Mouse (Mus musculus): ENCODE data around the gene Ooep. TPM values are rescaled to one million over a fixed set of nuclear protein-coding genes. Genes with fewer than 3 reads are reported as not detected.
A peak's percentile ranks its signal among the peaks of the same experiment; 100 is the strongest.

Ooep gene
- total and polyA plus RNA-seq, 3 experiments, result not detected

DNA sequence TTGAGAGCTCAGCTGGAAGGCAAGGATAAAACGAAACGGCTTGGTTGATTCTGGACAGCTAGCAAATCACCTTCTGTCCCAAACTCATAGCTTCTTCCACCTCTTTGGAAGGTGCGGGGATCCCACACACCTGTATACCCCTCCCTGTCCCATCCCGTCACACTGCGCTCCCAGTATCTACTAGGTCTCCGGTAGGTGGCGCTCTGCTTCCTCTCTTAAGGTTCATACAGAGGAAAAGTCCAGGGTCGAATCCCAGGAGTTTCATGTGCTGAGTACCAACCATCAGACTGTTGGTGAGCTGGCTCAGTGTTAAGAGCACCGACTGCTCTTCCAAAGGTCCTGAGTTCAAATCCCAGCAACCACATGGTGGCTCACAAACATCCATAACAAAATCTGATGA is 20.5 kb downstream of the Ooep start (continued):
- no peak for TF ChIP-seq MAFK (IDR thresholded peaks at IDR 0.05; ENCODE audit: borderline replicate concordance, low read depth, low read length)
- TF ChIP-seq SMC3 (IDR thresholded peaks at IDR 0.05; ENCODE audit: low read depth, low read length), result peak; percentile 65
- no peak for TF ChIP-seq ZKSCAN1 (IDR thresholded peaks at IDR 0.05; ENCODE audit: low read depth, low read length)
- TF ChIP-seq TBP (IDR thresholded peaks at IDR 0.05; ENCODE audit: low read depth, low read length), result no peak
- peak; percentile 67 for TF ChIP-seq RAD21 (IDR thresholded peaks at IDR 0.05; ENCODE audit: low read depth, low read length)
- TF ChIP-seq BHLHE40 (IDR thresholded peaks at IDR 0.05; ENCODE audit: borderline replicate concordance, low read depth, low read length), result no peak

DNA sequence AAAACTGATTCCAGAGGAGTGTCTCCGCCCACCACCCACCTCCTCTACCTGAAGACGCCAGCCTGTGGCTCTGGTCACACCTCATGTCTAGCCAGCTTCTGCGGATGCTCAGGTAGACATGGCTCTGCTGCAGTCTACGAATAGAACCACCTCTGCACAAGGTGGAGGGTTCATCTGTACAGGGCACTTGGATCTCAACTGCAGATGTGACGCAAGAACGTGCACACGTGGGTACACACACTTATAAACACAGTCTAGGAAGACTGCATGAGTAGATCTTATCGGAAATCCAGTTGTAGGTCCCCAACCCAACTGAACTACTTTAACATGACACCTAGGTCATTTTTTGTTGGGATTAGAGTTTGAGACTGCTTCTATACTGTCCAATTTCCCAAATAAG is 22.9 kb downstream of the Ooep start, which contains the start of gene Gsta2:
Gene Gsta2 (minus strand): TSS at position 178 of the 400 bp plus-strand sequence.
- no peaks in the 10 kb centered on the region for H3K79me2 ChIP-seq (ENCODE audit: control insufficient read depth, insufficient read depth, low read length, poor library complexity)
- no peaks in the 10 kb centered on the region for H3K36me3 ChIP-seq (ENCODE audit: control insufficient read depth in 1 of 2, insufficient read depth in 2 of 2, low read length in 2 of 2)
- no peak within 1 kb of the TSS for H3K9ac ChIP-seq (ENCODE audit: control insufficient read depth, low read depth, low read length, poor library complexity, severe bottlenecking)
- DNase-seq (ENCODE audit: low read depth, low spot score), result no peak
- H3K27ac ChIP-seq (ENCODE audit: control insufficient read depth, low read depth, low read length), result no peak within 1 kb of the TSS
- peaks cover 0 to 4% of the 10 kb centered on the region in 2 experiments; a peak in 2 of 4 replicates for H3K27me3 ChIP-seq (ENCODE audit: control insufficient read depth in 1 of 2, insufficient read depth in 2 of 2, low read length in 2 of 2)
- no peak within 1 kb of the TSS for H3K4me3 ChIP-seq (ENCODE audit: control insufficient read depth in 1 of 2, insufficient read depth in 1 of 2, low read depth in 2 of 2, low read length in 2 of 2)
- no peaks in the 10 kb centered on the region for H3K4me1 ChIP-seq (ENCODE audit: control insufficient read depth in 1 of 2, insufficient read depth in 2 of 2, low read length in 2 of 2)
- H3K9me3 ChIP-seq (replicated peaks; ENCODE audit: insufficient read depth, low read length), result no peaks in the 10 kb centered on the region
- TF ChIP-seq GABPA (IDR thresholded peaks at IDR 0.05; ENCODE audit: low read depth, low read length), result no peak
- no peak for TF ChIP-seq CHD2 (IDR thresholded peaks at IDR 0.05; ENCODE audit: low read length)
- no peak for TF ChIP-seq POLR2A (IDR thresholded peaks at IDR 0.05; ENCODE audit: control insufficient read depth in 1 of 2, insufficient read depth in 1 of 2, low read depth in 1 of 2, low read length in 2 of 2, poor library complexity in 1 of 2)
- no peak for TF ChIP-seq MEF2A (IDR thresholded peaks at IDR 0.05; ENCODE audit: extremely low read depth, insufficient replicate concordance, low read depth, low read length, poor library complexity, severe bottlenecking)
- TF ChIP-seq CHD1 (IDR thresholded peaks at IDR 0.05; ENCODE audit: low read depth, low read length), result no peak
- TF ChIP-seq MAFK (IDR thresholded peaks at IDR 0.05; ENCODE audit: borderline replicate concordance, low read depth, low read length), result no peak
- no peak for TF ChIP-seq ZKSCAN1 (IDR thresholded peaks at IDR 0.05; ENCODE audit: low read depth, low read length)
- TF ChIP-seq MAX (IDR thresholded peaks at IDR 0.05; ENCODE audit: low read length), result no peak
- TF ChIP-seq SIN3A (IDR thresholded peaks at IDR 0.05; ENCODE audit: low read length), result no peak
- TF ChIP-seq GATA1 (IDR thresholded peaks at IDR 0.05; ENCODE audit: low read depth, low read length), result no peak
- TF ChIP-seq UBTF (IDR thresholded peaks at IDR 0.05; ENCODE audit: borderline replicate concordance, insufficient read depth, low read depth, low read length), result no peak
- TF ChIP-seq ZMIZ1 (IDR thresholded peaks at IDR 0.05; ENCODE audit: low read depth, low read length), result no peak
- no peak for TF ChIP-seq TAL1 (IDR thresholded peaks at IDR 0.05; ENCODE audit: low read length)
- no peak for TF ChIP-seq ELF1 (IDR thresholded peaks at IDR 0.05; ENCODE audit: low read depth, low read length)
- no peak for TF ChIP-seq ZNF384 (IDR thresholded peaks at IDR 0.05; ENCODE audit: low read depth, low read length)
- no peak for TF ChIP-seq MYC (IDR thresholded peaks at IDR 0.05; ENCODE audit: low read depth, low read length)
